Mouse (Mus musculus) left cerebral cortex, postnatal 14 days (tissue): ENCODE data around the gene Zfp775. TPM values are rescaled to one million over a fixed set of nuclear protein-coding genes. Genes with fewer than 3 reads are reported as not detected.
"Not testable (repeated sequence)": the region's sequence is repeated elsewhere in the genome, so short reads cannot be mapped to it uniquely, and the experiment has no call there.

ENCODE experiments used
- DNase-seq, 2 experiments: peaks; one replicate each; pipeline ENCODE4 v3.0.0; 2021 to 2022; ENCODE audit warnings: low spot score in 2 of 2, mixed read lengths in 1 of 2
- intact Hi-C: fragments of 180-260 bp; cut with DNase I; formaldehyde crosslinking; loops from one replicate; pipeline ENCODE4 v1.15.1; 2025
- total RNA-seq, 2 experiments: library from RNA; stranded (reverse); gene quantifications; 2 replicates each; pipeline ENCODE4 v1.2.3; 2021

Zfp775 gene
- total RNA-seq, 2 experiments from 2014 or later = 6.0 to 7.4 TPM

GRCm38 (mm10) chr6:48622186-48622843, 20.5 kb downstream of the Zfp775 start:
- intact Hi-C loops, DNase-seq: not testable (repeated sequence)

- intact Hi-C loops = no loop called here
- DNase-seq = no peak
These were observed 21.6 kb downstream of the Zfp775 start for GRCm38 (mm10) chr6:48623460-48623859.

- intact Hi-C loops = loop anchor here (5.0 kb wide), 1 partner anchor 34 kb away; the partner anchor contains the start of genes Gm44965 and Repin1
- DNase-seq = no peak
These were observed 24.6 kb downstream of the Zfp775 start, which contains the start of gene AI854703 for GRCm38 (mm10) chr6:48626464-48626863. Gene AI854703 (plus strand): TSS chr6:48626764.

GRCm38 (mm10) chr6:48626984-48627383, 25.1 kb downstream of the Zfp775 start:
- DNase-seq = peak; percentile 69 to 70
- intact Hi-C loops = loop anchor here (5.0 kb wide), 1 partner anchor 35 kb away; the partner anchor contains the start of genes Gm44965 and Repin1

- no peak for DNase-seq
- intact Hi-C loops = loop anchor here (5.0 kb wide), 1 partner anchor 35 kb away; the partner anchor contains the start of genes Gm44965 and Repin1
These were observed 25.7 kb downstream of the Zfp775 start for GRCm38 (mm10) chr6:48627511-48627924.

GRCm38 (mm10) chr6:48628377-48628776, 26.5 kb downstream of the Zfp775 start:
- intact Hi-C loops = loop anchor here (5.0 kb wide), 1 partner anchor 36 kb away; the partner anchor contains the start of genes Gm44965 and Repin1
- no peak for DNase-seq

GRCm38 (mm10) chr6:48628808-48629660, 27.2 kb downstream of the Zfp775 start:
- peak; percentile 31 to 66 for DNase-seq
- intact Hi-C loops = loop anchor here (5.0 kb wide), 1 partner anchor 37 kb away; the partner anchor contains the start of genes Gm44965 and Repin1

GRCm38 (mm10) chr6:48629661-48630034, 27.8 kb downstream of the Zfp775 start:
- DNase-seq = no peak
- intact Hi-C loops = loop anchor here (5.0 kb wide), 1 partner anchor 37 kb away; the partner anchor contains the start of genes Gm44965 and Repin1

GRCm38 (mm10) chr6:48630831-48631230, 29.0 kb downstream of the Zfp775 start:
- DNase-seq = no peak
- intact Hi-C loops = no loop called here

- no peak for DNase-seq
- intact Hi-C loops = no loop called here
These were observed 33.2 kb downstream of the Zfp775 start for GRCm38 (mm10) chr6:48635105-48635504.

GRCm38 (mm10) chr6:48636515-48636914, 34.7 kb downstream of the Zfp775 start:
- intact Hi-C loops = no loop called here
- no peak for DNase-seq

- DNase-seq = no peak
- intact Hi-C loops = no loop called here
These were observed 36.1 kb downstream of the Zfp775 start for GRCm38 (mm10) chr6:48637811-48638500.

- intact Hi-C loops = no loop called here
These were observed 36.7 kb downstream of the Zfp775 start for GRCm38 (mm10) chr6:48638553-48638952.

GRCm38 (mm10) chr6:48641391-48641790, 39.5 kb downstream of the Zfp775 start:
- no peak for DNase-seq
- intact Hi-C loops = loop anchor here (5.0 to 10.0 kb wide), 2 partner anchors 97 to 464 kb away; no protein-coding TSS in a partner anchor

More at GRCm38 (mm10) chr6:48638553-48638952, 36.7 kb downstream of the Zfp775 start:
- no peak for DNase-seq

- DNase-seq = peak; percentile 58 to 60
These were observed 41.0 kb downstream of the Zfp775 start for GRCm38 (mm10) chr6:48642764-48643292.

GRCm38 (mm10) chr6:48645660-48646308, 43.9 kb downstream of the Zfp775 start:
- intact Hi-C loops = loop anchor here (1.0 to 10.0 kb wide), 3 partner anchors 101 to 312 kb away; no protein-coding TSS in a partner anchor
- peak; percentile 50 to 82 for DNase-seq

More at GRCm38 (mm10) chr6:48642764-48643292, 41.0 kb downstream of the Zfp775 start:
- intact Hi-C loops = loop anchor here (2.0 to 10.0 kb wide), 3 partner anchors 60 to 466 kb away; no protein-coding TSS in a partner anchor

- DNase-seq = no peak
- intact Hi-C loops = loop anchor here (5.0 to 10.0 kb wide), 2 partner anchors 101 to 311 kb away; no protein-coding TSS in a partner anchor
These were observed 44.4 kb downstream of the Zfp775 start for GRCm38 (mm10) chr6:48646309-48646690.

GRCm38 (mm10) chr6:48646995-48647394, 45.1 kb downstream of the Zfp775 start, which contains the start of gene Gimap8:
Gene Gimap8 (plus strand): TSS chr6:48647234.
- DNase-seq = peak in 1 of 2 experiments; percentile 34
- intact Hi-C loops = loop anchor here (5.0 to 10.0 kb wide), 2 partner anchors 102 to 310 kb away; no protein-coding TSS in a partner anchor
